Mouse (Mus musculus): Measurements from ENCODE around the gene Usp7.
A peak's percentile ranks its signal among the peaks of the same experiment; 100 is the strongest.

Gene Usp7

GRCm38 (mm10) chr16:8720447-8720846, 71.7 kb downstream of the Usp7 start:
- peak; percentile 13 for DNase-seq (ENCODE audit: low spot score)

GRCm38 (mm10) chr16:8717744-8718143, 74.4 kb downstream of the Usp7 start:
- peak; percentile 14 for DNase-seq (ENCODE audit: low spot score)

DNA sequence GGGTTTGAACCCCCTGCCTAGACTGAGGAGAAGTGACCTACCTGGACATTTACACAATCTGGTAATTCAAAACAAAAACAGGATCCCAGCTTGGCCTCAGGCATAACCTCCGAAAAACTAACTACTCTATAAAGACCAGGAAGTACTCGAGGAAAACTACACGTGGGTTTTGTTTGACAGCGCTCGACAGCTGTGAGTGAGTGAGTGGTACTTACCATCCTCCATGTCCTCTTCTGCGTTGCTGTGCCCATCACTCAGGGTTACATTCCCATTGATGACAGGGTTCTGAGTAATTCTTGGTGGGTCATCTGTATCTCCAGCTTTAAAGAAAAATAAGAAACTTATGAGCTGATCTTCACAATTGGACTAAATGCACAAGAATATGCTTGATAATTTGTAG, 75.8 kb downstream of the Usp7 start:
- DNase-seq (ENCODE audit: low spot score) = no peak

DNA sequence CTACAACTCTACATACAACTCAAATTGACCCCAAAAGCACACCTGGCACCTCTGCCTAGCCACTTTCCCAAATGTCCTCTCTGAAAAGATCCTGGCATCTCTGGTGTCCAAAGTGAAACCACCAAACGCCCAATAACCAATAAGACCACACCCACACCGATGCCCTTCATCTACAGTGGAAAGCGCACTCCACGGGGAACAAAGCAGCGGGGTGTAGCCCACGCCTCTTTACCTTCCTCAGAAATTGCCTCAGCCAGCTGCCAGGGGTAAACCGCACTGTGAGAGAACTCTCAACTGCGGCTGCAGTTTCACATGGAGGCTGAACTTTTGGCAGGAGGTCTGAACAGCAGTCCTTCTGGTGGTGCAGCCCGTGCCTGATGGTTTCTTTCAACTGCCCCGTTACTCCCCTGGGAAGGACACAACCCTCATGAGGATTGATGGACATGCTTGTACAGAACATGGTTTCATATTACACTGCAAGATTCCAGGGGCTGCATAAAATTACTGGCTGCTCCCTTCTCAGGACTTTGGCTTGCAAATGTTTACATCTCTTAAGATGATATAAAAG, 76.5 kb downstream of the Usp7 start:
- no peak for DNase-seq (ENCODE audit: low spot score)

- no peak for DNase-seq (ENCODE audit: low spot score)
These were observed 77.3 kb downstream of the Usp7 start for GRCm38 (mm10) chr16:8714851-8715250.

DNA sequence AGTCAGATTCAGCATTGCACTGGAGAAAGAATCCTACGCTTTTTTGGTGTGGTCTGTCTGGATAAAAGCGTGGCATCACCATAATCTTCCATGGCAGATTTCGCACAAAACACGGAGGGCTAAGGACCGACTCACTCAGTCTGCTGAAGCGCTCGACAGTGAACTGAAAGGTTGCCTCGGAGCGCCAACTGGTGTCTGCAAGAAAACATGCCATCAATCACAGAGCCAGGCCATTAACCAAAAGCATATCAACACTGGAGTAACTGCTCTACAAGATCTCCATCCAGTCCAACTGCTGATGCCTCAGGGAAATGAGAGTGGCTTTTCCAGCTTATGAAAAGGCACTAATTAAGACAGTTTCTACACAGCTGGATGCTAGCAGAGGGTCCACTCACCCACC, 80.1 kb downstream of the Usp7 start:
- no peak for DNase-seq (ENCODE audit: low spot score)

DNA sequence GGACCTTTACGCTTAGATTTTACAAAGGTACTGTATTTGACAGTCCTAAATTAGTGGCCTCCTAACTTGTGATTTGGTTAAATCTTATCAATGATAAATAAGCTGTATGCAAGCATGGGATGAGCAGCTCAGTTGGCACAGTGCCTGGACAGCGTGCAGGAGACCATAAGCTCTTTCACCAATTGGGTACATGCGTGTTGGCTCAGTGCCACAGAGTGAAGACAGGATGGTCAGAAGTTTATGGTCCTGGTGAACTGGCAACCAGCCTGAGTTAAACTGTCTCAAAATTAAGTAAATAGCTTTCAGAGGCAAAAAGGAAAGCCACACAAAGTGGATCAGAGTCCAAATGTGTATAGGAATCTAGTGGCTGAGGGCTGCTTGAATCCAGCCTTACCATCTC, 91.5 kb downstream of the Usp7 start:
- DNase-seq (ENCODE audit: low spot score) = no peak

GRCm38 (mm10) chr16:8699556-8699955, 92.6 kb downstream of the Usp7 start:
- DNase-seq (ENCODE audit: low spot score) = no peak

- no peak for DNase-seq (ENCODE audit: low spot score)
These were observed 100.9 kb downstream of the Usp7 start for GRCm38 (mm10) chr16:8691206-8691605.

GRCm38 (mm10) chr16:8689979-8690656, 102.0 kb downstream of the Usp7 start:
- no peak for DNase-seq (ENCODE audit: low spot score)

- DNase-seq (ENCODE audit: low spot score) = no peak
These were observed 104.5 kb downstream of the Usp7 start for GRCm38 (mm10) chr16:8687559-8688112.

DNA sequence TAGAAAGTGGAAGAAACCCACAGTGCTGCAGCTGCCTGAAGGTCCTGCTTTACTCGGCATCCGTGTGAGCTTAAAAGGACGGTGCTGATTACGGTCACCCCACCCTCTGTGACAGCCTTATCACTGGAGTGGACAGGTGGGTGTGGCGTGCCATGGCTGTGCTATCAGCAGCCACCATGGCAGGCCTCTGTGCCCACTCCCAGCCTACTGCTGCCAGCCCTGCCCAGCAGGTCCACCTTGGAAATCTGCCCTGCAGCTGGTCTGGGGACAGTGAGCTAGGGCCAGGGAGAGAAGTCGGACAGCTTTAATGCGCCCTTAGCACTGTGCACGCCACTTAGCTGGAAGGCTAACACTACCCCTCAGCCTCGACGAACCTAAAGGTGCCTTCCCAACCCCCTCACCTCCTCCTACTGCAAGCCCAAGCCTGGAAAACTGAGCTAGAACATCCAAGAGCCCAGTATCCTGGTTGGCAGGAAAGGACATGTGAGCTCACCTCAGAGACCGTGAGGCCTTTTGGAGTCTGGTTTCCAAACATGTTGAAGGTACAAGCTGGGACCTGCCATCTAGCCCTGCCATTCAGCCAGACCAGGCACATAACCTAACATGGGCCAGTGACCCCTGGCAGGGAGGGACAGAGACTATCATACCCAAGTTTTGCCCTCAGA, 105.1 kb downstream of the Usp7 start:
- no peak for DNase-seq (ENCODE audit: low spot score)

- peak; percentile 76 for DNase-seq (ENCODE audit: low spot score)
These were observed 105.8 kb downstream of the Usp7 start for GRCm38 (mm10) chr16:8686121-8686870.

DNA sequence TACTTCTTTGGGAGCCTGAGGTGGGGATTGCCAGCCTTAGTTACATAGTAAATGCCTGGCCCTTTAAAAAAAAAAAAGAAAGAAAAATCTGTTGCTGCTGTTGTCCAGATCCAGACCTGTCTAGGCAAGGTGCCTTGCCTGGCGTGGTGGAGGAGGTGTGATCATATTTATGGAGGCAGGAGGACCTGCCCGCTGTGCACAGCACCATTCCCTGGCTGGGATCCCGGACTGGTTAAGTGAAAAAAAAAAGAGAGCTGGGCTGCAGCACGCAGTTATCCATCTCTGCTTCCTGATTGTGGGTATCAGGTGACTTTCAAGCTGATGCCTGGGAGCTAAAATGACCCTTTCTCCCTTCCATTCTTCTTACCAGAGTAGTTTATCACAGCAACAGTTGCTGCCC, 107.0 kb downstream of the Usp7 start:
- DNase-seq (ENCODE audit: low spot score) = no peak

DNA sequence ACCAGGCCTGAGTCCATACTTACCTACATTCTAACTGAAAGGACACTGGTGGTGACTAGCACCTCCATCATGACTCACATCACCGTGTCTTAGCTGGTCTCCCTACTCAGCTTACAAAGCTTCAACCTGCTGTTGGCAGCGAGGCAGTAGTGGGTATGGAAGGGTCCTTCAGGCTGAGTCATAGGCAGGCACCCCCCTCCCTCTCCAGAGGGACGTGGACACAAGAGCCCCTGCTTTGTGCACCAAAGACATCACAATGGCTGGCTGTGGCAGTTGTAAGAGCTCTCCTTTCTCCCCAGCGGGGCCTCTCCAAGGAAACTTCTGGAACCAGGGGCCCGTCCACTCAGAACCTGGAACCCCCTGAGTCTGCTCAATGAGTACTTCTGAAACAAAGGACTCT, 111.6 kb downstream of the Usp7 start, which contains the start of gene Gm5767:
Gm5767 (plus strand) TSS at position 301 of the 400 bp plus-strand sequence.
- no peak for DNase-seq (ENCODE audit: low spot score)

- DNase-seq (ENCODE audit: low spot score) = no peak
These were observed 112.3 kb downstream of the Usp7 start for GRCm38 (mm10) chr16:8679780-8680179.

GRCm38 (mm10) chr16:8678676-8679075, 113.4 kb downstream of the Usp7 start:
- no peak for DNase-seq (ENCODE audit: low spot score)

GRCm38 (mm10) chr16:8678035-8678434, 114.1 kb downstream of the Usp7 start:
- DNase-seq (ENCODE audit: low spot score) = no peak

DNA sequence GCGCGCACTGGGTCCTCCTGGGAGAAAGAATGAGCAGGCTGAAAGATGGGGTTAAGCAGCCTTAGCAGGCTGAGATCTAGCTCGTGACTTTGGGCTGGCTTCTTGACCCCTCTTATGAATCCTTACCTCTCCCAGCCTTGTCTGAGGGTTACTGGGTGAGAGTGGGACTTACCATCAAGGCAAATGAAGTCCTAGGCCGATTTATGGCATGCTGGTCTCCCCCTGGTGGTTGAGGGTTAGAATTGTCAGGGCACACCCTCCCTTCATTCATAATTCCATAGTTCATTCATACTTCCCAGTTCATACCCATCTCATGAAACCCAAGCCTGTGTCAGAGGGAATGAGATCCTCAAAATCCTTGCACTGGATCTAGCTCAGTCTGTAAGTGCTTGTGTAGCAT, 115.3 kb downstream of the Usp7 start:
- DNase-seq (ENCODE audit: low spot score) = peak; percentile 54

GRCm38 (mm10) chr16:8676228-8676627, 115.9 kb downstream of the Usp7 start:
- DNase-seq (ENCODE audit: low spot score) = no peak

DNA sequence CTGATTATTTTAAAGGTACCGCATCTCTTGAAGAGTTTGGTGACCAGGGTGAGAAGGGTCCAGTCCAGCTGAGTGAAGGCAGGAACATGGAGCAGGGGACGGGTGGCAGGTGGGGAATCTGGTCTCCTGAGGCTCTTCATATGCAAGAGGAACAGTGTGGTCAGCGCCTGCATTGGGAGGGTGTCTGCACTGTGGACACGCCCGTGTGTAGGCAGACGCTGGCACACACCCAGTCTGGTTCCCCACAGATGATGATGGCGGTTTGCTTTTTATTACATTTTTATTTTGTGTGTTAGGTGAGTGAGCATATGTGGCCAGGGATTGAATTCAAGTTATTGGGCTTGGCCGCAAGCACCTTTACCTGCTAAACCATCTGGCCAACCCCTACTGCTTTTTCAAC, 116.5 kb downstream of the Usp7 start:
- DNase-seq (ENCODE audit: low spot score) = no peak

GRCm38 (mm10) chr16:8674165-8674564, 117.9 kb downstream of the Usp7 start:
- DNase-seq (ENCODE audit: low spot score) = peak; percentile 64
